Mouse (Mus musculus) gastrocnemius, postnatal 4 days (tissue): Measurements from ENCODE around the gene Pik3c2g. TPM values are rescaled to one million over a fixed set of nuclear protein-coding genes. Genes with fewer than 3 reads are reported as not detected.

Experiments used
- total RNA-seq, 2 experiments: library from RNA; stranded (reverse); gene quantifications; 2 replicates each; pipeline ENCODE4 v1.2.3; 2021

Gene Pik3c2g
- total RNA-seq, 2 experiments from 2014 or later = 0.12 to 0.23 TPM

Other genes with a start within 250 kb of the Pik3c2g start
- gene Rergl, start 85.2 kb upstream of the Pik3c2g start, total RNA-seq = 1 to 10 TPM in 1 of 2 experiments, under 1 TPM in 1; 0.47 to 2.3 TPM